Mouse (Mus musculus) ES-E14 (cell line): Measurements from ENCODE around the gene Fam241a. TPM values are rescaled to one million over a fixed set of nuclear protein-coding genes. Genes with fewer than 3 reads are reported as not detected.

Experiments
- DNase-seq: peaks from one replicate; pipeline ENCODE4 v3.0.0-alpha.2; 2013; ENCODE audit warnings: low read depth, low spot score
- H3K27ac ChIP-seq: 2 replicates; pipeline ENCODE4 v1.5.1; 2012; ENCODE audit warnings: low read depth, mild to moderate bottlenecking, low read length, moderate library complexity, mixed read lengths; ENCODE audit not compliant: poor library complexity, insufficient read depth, severe bottlenecking
- H3K36me3 ChIP-seq: 2 replicates; pipeline ENCODE4 v1.6.1; 2012; ENCODE audit warnings: mild to moderate bottlenecking, low read length, moderate library complexity, mixed read lengths; ENCODE audit not compliant: control insufficient read depth, poor library complexity, insufficient read depth, severe bottlenecking
- H3K4me1 ChIP-seq, 2 experiments: fragments of 150-350 bp in 1 of 2; sonication (generic) in 1 of 2; 2 replicates each; pipeline ENCODE4 v1.6.1; 2012; ENCODE audit warnings: low read length in 2 of 2, mild to moderate bottlenecking in 1 of 2, mixed read lengths in 1 of 2; ENCODE audit not compliant: control insufficient read depth in 2 of 2, insufficient read depth in 2 of 2, poor library complexity in 1 of 2
- H3K4me3 ChIP-seq, 2 experiments: fragments of 150-350 bp in 1 of 2; sonication (generic) in 1 of 2; 2 replicates each; pipeline ENCODE4 v1.5.1; 2012; ENCODE audit warnings: low read length in 2 of 2, low read depth in 1 of 2, mild to moderate bottlenecking in 1 of 2, mixed read lengths in 1 of 2; ENCODE audit not compliant: insufficient read depth in 1 of 2, poor library complexity in 1 of 2, severe bottlenecking in 1 of 2
- H3K9ac ChIP-seq: 2 replicates; pipeline ENCODE4 v1.6.1; 2012; ENCODE audit warnings: low read depth, mild to moderate bottlenecking, low read length, mixed read lengths; ENCODE audit not compliant: poor library complexity, insufficient read depth, severe bottlenecking
- H3K9me3 ChIP-seq: fragments of 150-350 bp; sonication (generic); 2 replicates; pipeline ENCODE4 v1.6.1; 2012; ENCODE audit warnings: low read depth, mild to moderate bottlenecking, low read length; ENCODE audit not compliant: control insufficient read depth, insufficient read depth
- CHD2 ChIP-seq: IDR thresholded peaks from 2 replicates; pipeline ENCODE4 v1.6.1; 2014; ENCODE audit warnings: mild to moderate bottlenecking, low read depth, low read length, inconsistent platforms
- HCFC1 ChIP-seq: IDR thresholded peaks from 2 replicates; pipeline ENCODE4 v1.6.1; 2012; ENCODE audit warnings: low read length, inconsistent platforms, borderline replicate concordance; ENCODE audit not compliant: insufficient read depth
- MAFK ChIP-seq: IDR thresholded peaks from 2 replicates; pipeline ENCODE4 v1.6.1; 2014; ENCODE audit warnings: mild to moderate bottlenecking, low read depth, low read length, inconsistent platforms; ENCODE audit not compliant: insufficient read depth
- ZC3H11A ChIP-seq: IDR thresholded peaks from 2 replicates; pipeline ENCODE4 v1.6.1; 2012; ENCODE audit warnings: low read depth, mild to moderate bottlenecking, inconsistent platforms, low read length, borderline replicate concordance
- ZNF384 ChIP-seq: IDR thresholded peaks from 2 replicates; pipeline ENCODE4 v1.6.1; 2012; ENCODE audit warnings: low read depth, low read length, inconsistent platforms
- in situ Hi-C, 2 experiments: fragments of 600-800 bp; cut with MboI; formaldehyde crosslinking; loops; one replicate each; pipeline ENCODE4 v1.15.1; 2025; ENCODE audit warnings: low sequenced_read_pairs in 2 of 2, inconsistent platforms in 1 of 2; ENCODE audit not compliant: unreplicated experiment in 2 of 2
- total RNA-seq: library from RNA; depleted of rRNA; stranded (reverse); fragments of 300-350 nt; gene quantifications from 2 replicates; pipeline ENCODE4 v1.2.3, GENCODE M21; 2012

Fam241a gene
- total RNA-seq, 1 experiment: 0.71 TPM

GRCm38 (mm10) chr3:127917549-127917948, 21.4 kb upstream of the Fam241a start:
- TF ChIP-seq ZC3H11A (no peak), MAFK (no peak), HCFC1 (no peak), CHD2 (no peak), ZNF384 (no peak)
- no peaks in the 10 kb centered on the region for H3K4me1 ChIP-seq
- H3K9me3 ChIP-seq: no peaks in the 10 kb centered on the region
- in situ Hi-C loops: no loop called here
- no peak for DNase-seq
- H3K36me3 ChIP-seq: no peaks in the 10 kb centered on the region
- no peak overlapping the region for H3K27ac ChIP-seq
- H3K9ac ChIP-seq: no peak overlapping the region
- H3K4me3 ChIP-seq: no peak overlapping the region

- Histone ChIP-seq H3K9me3 (no peaks in the 10 kb centered on the region), H3K4me3 (no peak overlapping the region), H3K9ac (no peak overlapping the region), H3K36me3 (no peaks in the 10 kb centered on the region), H3K27ac (no peak overlapping the region), H3K4me1 (no peaks in the 10 kb centered on the region)
- DNase-seq: no peak
- TF ChIP-seq CHD2 (no peak), ZNF384 (no peak), ZC3H11A (no peak), HCFC1 (no peak), MAFK (no peak)
- in situ Hi-C loops: no loop called here
These were observed 19.7 kb upstream of the Fam241a start for GRCm38 (mm10) chr3:127915656-127916334.

- DNase-seq: no peak
- TF ChIP-seq HCFC1: no peak
- TF ChIP-seq ZNF384: no peak
- TF ChIP-seq MAFK: no peak
- no peak for TF ChIP-seq CHD2
- no peak for TF ChIP-seq ZC3H11A
- no peak overlapping the region for H3K4me3 ChIP-seq
- no peak overlapping the region for H3K27ac ChIP-seq
- no peaks in the 10 kb centered on the region for H3K36me3 ChIP-seq
- in situ Hi-C loops: no loop called here
- no peaks in the 10 kb centered on the region for H3K4me1 ChIP-seq
- H3K9me3 ChIP-seq: no peaks in the 10 kb centered on the region
- no peak overlapping the region for H3K9ac ChIP-seq
These were observed 18.0 kb upstream of the Fam241a start for GRCm38 (mm10) chr3:127913885-127914709.

- Histone ChIP-seq H3K4me1 (no peaks in the 10 kb centered on the region), H3K9me3 (no peaks in the 10 kb centered on the region), H3K27ac (no peak overlapping the region), H3K9ac (no peak overlapping the region), H3K36me3 (no peaks in the 10 kb centered on the region), H3K4me3 (no peak overlapping the region)
- DNase-seq: no peak
- in situ Hi-C loops: no loop called here
- TF ChIP-seq CHD2: no peak
These were observed 13.8 kb upstream of the Fam241a start for GRCm38 (mm10) chr3:127909941-127910340.
